Mouse (Mus musculus) embryonic facial prominence, embryonic 14.5 days (tissue): Measurements from ENCODE around the gene Mier3. TPM values are rescaled to one million over a fixed set of nuclear protein-coding genes. Genes with fewer than 3 reads are reported as not detected.
"Not testable (repeated sequence)": the region's sequence is repeated elsewhere in the genome, so short reads cannot be mapped to it uniquely, and the experiment has no call there.

Experiments used
- ATAC-seq: fragments of 200-750 bp; cut with Nextera tagmentation; 2 replicates; pipeline ENCODE4 v1.8.0; 2017; ENCODE audit warnings: low read depth, moderate number of reproducible peaks, moderate TSS enrichment
- DNase-seq: peaks from one replicate; pipeline ENCODE4 v3.0.0-alpha.2; 2015; ENCODE audit warnings: low spot score
- H3K27ac ChIP-seq: fragments of 300-500 bp; sonication (generic); replicated peaks from 2 replicates; pipeline ENCODE4 v1.5.1; 2014; ENCODE audit warnings: low read depth, mild to moderate bottlenecking, low read length, moderate library complexity
- H3K27me3 ChIP-seq: fragments of 300-500 bp; sonication (generic); replicated peaks from 2 replicates; pipeline ENCODE4 v1.6.1; 2014; ENCODE audit warnings: low read length; ENCODE audit not compliant: control insufficient read depth, insufficient read depth
- H3K36me3 ChIP-seq: fragments of 300-500 bp; sonication (generic); 2 replicates; pipeline ENCODE4 v1.6.1; 2014; ENCODE audit warnings: low read length, mixed read lengths; ENCODE audit not compliant: control insufficient read depth, insufficient read depth
- H3K4me1 ChIP-seq: fragments of 300-500 bp; sonication (generic); 2 replicates; pipeline ENCODE4 v1.6.1; 2014; ENCODE audit warnings: antibody characterized with exemption, low read length; ENCODE audit not compliant: control insufficient read depth, insufficient read depth
- H3K4me2 ChIP-seq: fragments of 300-500 bp; sonication (generic); 2 replicates; pipeline ENCODE4 v1.6.1; 2014; ENCODE audit warnings: low read depth, mild to moderate bottlenecking, low read length, moderate library complexity, mixed read lengths
- H3K4me3 ChIP-seq: fragments of 300-500 bp; sonication (generic); 2 replicates; pipeline ENCODE4 v1.5.1; 2014; ENCODE audit warnings: low read depth, mild to moderate bottlenecking, low read length
- H3K9ac ChIP-seq: fragments of 300-500 bp; sonication (generic); 2 replicates; pipeline ENCODE4 v1.6.1; 2014; ENCODE audit warnings: low read depth, mild to moderate bottlenecking, low read length, moderate library complexity, mixed read lengths
- H3K9me3 ChIP-seq: fragments of 300-500 bp; sonication (generic); 2 replicates; pipeline ENCODE4 v1.6.1; 2016; ENCODE audit warnings: low read length; ENCODE audit not compliant: control insufficient read depth
- WGBS: fragments of 180-500 bp; shearing (Covaris S2); extraction: QIAGEN DNeasy Blood & Tissue Kit; methylation state at CpG from one replicate; pipeline ENCODE4 v1.1.7; 2014; 5-methylcytosine and 5-hydroxymethylcytosine counted together
- polyA plus RNA-seq: library from polyadenylated mRNA; unstranded; fragments of >200 nt; fragmentation: Nextera tagmentation; extraction: Ambion mirVana; gene quantifications from 2 replicates; pipeline ENCODE4 v1.2.1, GENCODE M21; 2014

Mier3 gene
- polyA plus RNA-seq, 1 experiment from 2014 or later = 28.4 TPM

- DNase-seq = peak; percentile 94
- peaks cover 9% of the 10 kb centered on the region; the same call in 1 of the 2 replicates for H3K4me1 ChIP-seq
- peaks cover 9% of the 10 kb centered on the region for H3K36me3 ChIP-seq
- H3K27ac ChIP-seq = peak overlapping the region; percentile 99
- H3K9ac ChIP-seq = peak overlapping the region; percentile 95
- peak overlapping the region; percentile 91 for H3K4me3 ChIP-seq
- no peaks in the 10 kb centered on the region for H3K9me3 ChIP-seq
- ATAC-seq = peak; percentile 96
- no peaks in the 10 kb centered on the region for H3K27me3 ChIP-seq
- peak overlapping the region; percentile 86 for H3K4me2 ChIP-seq
- WGBS = 1% methylated on average over 20 of the region's 86 CpGs
Measured at GRCm38 (mm10) chr13:111685751-111686462, 5.1 kb downstream of the Mier3 start.

- DNase-seq (peak; percentile 6), ATAC-seq (peak; percentile 55)
- peak overlapping the region; percentile 86 for H3K4me2 ChIP-seq
- peaks cover 9% of the 10 kb centered on the region; the same call in 1 of the 2 replicates for H3K4me1 ChIP-seq
- no peaks in the 10 kb centered on the region for H3K9me3 ChIP-seq
- H3K27ac ChIP-seq = peak overlapping the region; percentile 99
- WGBS = no CpG with 5 or more reads among the region's 101 CpGs
- H3K36me3 ChIP-seq = peaks cover 17% of the 10 kb centered on the region
- peak overlapping the region; percentile 91 for H3K4me3 ChIP-seq
- H3K27me3 ChIP-seq = no peaks in the 10 kb centered on the region
- peak overlapping the region; percentile 95 for H3K9ac ChIP-seq
Measured at GRCm38 (mm10) chr13:111686522-111687284, 5.9 kb downstream of the Mier3 start.

DNA sequence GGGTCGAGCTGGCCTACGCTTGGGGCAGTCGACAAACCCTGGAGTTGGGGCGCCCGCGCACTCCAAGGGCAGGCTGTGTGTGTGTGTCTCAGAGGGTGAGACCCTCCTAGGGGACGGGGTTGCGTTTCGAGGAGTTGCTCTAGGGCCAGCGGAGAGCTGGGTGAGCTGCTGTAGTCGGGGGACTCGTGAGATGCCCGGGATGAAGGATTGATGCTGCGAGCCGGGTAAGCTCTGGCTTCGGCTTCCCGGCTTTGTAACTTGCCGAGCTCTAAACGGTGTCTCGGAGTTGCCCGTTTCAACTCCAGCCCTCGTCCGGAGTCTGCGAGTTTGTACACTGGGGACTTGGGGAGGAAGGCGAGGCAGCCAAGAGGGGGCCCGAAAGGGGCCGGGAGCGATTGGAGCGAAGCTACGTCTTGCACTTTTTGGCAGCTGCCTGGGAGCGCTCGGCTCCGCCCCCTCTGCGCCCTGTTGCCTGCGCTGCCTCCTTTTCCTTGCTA is 6.6 kb downstream of the Mier3 start:
- Histone ChIP-seq H3K27ac (peak overlapping the region; percentile 99), H3K4me1 (peaks cover 9% of the 10 kb centered on the region; the same call in 1 of the 2 replicates), H3K9ac (peak overlapping the region; percentile 95), H3K4me2 (peak overlapping the region; percentile 86), H3K27me3 (no peaks in the 10 kb centered on the region), H3K9me3 (no peaks in the 10 kb centered on the region), H3K36me3 (peaks cover 23% of the 10 kb centered on the region), H3K4me3 (peak overlapping the region; percentile 91)
- DNase-seq = peak; percentile 95
- peak; percentile 75 for ATAC-seq
- 0% methylated on average over 27 of the region's 35 CpGs for WGBS

DNA sequence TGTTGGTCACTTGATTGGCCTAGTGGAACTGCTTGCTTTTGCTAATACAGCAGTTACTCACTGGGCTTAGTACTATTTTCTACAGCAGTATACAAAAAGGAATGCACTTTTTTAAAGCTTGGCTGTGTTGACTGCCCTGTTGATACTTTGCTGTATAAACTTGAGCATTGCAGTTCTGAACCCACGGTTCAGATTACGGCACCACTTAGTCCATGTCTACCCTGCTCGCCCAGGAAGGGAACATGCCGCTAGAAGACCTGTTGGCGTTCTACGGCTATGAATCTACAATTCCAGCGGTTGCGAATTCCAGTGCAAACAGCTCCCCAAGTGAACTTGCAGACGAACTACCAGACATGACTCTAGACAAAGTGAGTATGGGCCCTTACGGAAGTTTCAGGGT is 22.6 kb downstream of the Mier3 start:
- Histone ChIP-seq H3K9ac (no peak overlapping the region), H3K27ac (no peak overlapping the region), H3K9me3 (no peaks in the 10 kb centered on the region), H3K36me3 (peaks cover 77% of the 10 kb centered on the region), H3K4me1 (no peaks in the 10 kb centered on the region), H3K27me3 (no peaks in the 10 kb centered on the region), H3K4me2 (no peak overlapping the region), H3K4me3 (no peak overlapping the region)
- no peak for DNase-seq
- WGBS = 95% methylated on average over 10 of the region's 10 CpGs
- ATAC-seq = no peak

GRCm38 (mm10) chr13:111703952-111704351 is 23.2 kb downstream of the Mier3 start:
- 87% methylated on average over 4 of the region's 4 CpGs for WGBS
- H3K9ac ChIP-seq, ATAC-seq, H3K27ac ChIP-seq, H3K4me3 ChIP-seq, H3K9me3 ChIP-seq, DNase-seq, H3K4me1 ChIP-seq, H3K27me3 ChIP-seq, H3K4me2 ChIP-seq: not testable (repeated sequence)
- peaks cover 82% of the 10 kb centered on the region for H3K36me3 ChIP-seq

DNA sequence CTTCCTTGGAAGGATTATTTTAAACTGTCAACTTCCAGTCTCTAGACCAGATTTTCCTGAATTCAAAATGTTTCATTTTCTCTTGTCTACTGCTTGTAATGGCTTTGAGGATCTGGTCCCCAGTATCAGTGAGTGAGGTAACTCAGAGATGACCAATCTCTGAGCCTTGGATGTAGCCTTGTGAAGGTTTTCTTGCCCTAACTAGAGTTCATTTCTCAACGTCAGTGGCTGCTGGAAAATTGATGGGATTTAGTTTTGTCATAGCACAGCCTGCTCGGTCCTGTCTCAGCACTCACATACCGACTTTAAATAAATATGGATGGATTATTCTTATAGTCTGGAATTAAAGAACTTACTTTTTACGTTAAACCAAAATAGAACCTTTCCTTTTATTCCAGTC is 29.8 kb downstream of the Mier3 start:
- H3K36me3 ChIP-seq = peaks cover 98% of the 10 kb centered on the region
- H3K9me3 ChIP-seq = no peaks in the 10 kb centered on the region
- H3K27me3 ChIP-seq = no peaks in the 10 kb centered on the region
- no peaks in the 10 kb centered on the region for H3K4me1 ChIP-seq
- no peak overlapping the region for H3K9ac ChIP-seq
- no peak overlapping the region for H3K4me2 ChIP-seq
- no peak for ATAC-seq
- H3K27ac ChIP-seq = no peak overlapping the region
- no peak overlapping the region for H3K4me3 ChIP-seq
- 90% methylated on average over 4 of the region's 4 CpGs for WGBS
- no peak for DNase-seq

GRCm38 (mm10) chr13:111719726-111720125 is 38.9 kb downstream of the Mier3 start:
- Histone ChIP-seq H3K4me3 (no peak overlapping the region), H3K27ac (no peak overlapping the region), H3K36me3 (peaks cover 32% of the 10 kb centered on the region), H3K27me3 (no peaks in the 10 kb centered on the region), H3K4me1 (peaks cover 4% of the 10 kb centered on the region; the same call in 1 of the 2 replicates), H3K4me2 (no peak overlapping the region), H3K9ac (no peak overlapping the region), H3K9me3 (no peaks in the 10 kb centered on the region)
- DNase-seq (no peak), ATAC-seq (no peak)
- WGBS = 61% methylated on average over 9 of the region's 9 CpGs

DNA sequence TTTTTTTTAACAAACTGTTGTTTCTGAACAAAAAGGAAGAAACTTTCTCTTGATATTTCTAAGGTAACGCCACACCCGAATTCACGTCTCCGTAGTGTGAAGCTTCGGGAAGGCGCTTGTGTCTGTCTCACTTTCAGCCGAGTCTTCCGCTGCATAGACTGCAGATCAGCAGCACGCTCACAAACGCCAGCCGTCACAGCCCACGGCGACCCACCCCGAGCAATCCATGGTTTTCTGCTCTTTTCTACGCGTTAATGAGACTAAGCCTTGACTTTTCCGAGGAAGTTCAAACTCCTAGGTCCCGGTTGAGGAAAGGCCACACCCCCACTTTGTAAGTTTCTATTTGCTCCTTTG is 44.0 kb downstream of the Mier3 start:
- no peak for ATAC-seq
- H3K4me3 ChIP-seq = peak overlapping the region; percentile 62
- peaks cover 8% of the 10 kb centered on the region for H3K9me3 ChIP-seq
- H3K9ac ChIP-seq = peak overlapping the region; percentile 76
- H3K36me3 ChIP-seq = no peaks in the 10 kb centered on the region
- DNase-seq = no peak
- peak overlapping the region; percentile 87 for H3K27ac ChIP-seq
- H3K4me2 ChIP-seq = peak overlapping the region; percentile 87
- no peaks in the 10 kb centered on the region for H3K27me3 ChIP-seq
- WGBS = under 1% methylated on average over 18 of the region's 18 CpGs
- H3K4me1 ChIP-seq = peaks cover 7% of the 10 kb centered on the region; the same call in 1 of the 2 replicates
